Mouse (Mus musculus): ENCODE data around the gene Olfr10. TPM values are rescaled to one million over a fixed set of nuclear protein-coding genes. Genes with fewer than 3 reads are reported as not detected.
"Not testable (repeated sequence)": the region's sequence is repeated elsewhere in the genome, so short reads cannot be mapped to it uniquely, and the experiment has no call there.

The Olfr10 gene
- polyA plus RNA-seq, 1 experiment, result not detected

DNA sequence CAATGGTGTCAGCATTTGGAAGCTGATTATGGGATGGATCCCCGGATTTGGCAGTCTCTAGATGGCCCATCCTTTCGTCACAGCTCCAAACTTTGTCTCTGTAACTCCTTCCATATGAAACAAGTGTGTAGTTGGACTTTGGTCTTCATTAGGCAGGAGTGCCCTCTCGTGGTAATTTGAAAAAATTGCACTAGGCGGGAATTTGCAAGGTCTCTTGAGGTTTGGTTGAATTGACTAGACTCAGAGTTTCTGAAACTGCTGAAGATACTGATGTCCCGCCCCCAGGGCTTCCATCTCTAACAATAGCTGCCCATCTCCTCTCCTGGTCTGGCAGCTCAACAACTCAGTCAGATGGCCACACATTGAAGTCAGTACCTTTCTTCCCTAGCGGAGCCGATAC, 33.2 kb upstream of the Olfr10 start:
- TF ChIP-seq USF1 (IDR thresholded peaks at IDR 0.05; ENCODE audit: low read depth) (no peak), SRF (IDR thresholded peaks at IDR 0.05; ENCODE audit: control insufficient read depth, insufficient read length, low read depth) (no peak), MYOD1 (IDR thresholded peaks at IDR 0.05; ENCODE audit: control insufficient read depth in 1 of 3, insufficient read length in 2 of 3, low read depth in 2 of 3) (no peak), MAX (IDR thresholded peaks at IDR 0.05; ENCODE audit: low read depth) (no peak), CEBPB (IDR thresholded peaks at IDR 0.05; ENCODE audit: insufficient read depth, poor library complexity, severe bottlenecking) (no peak), POLR2A (IDR thresholded peaks at IDR 0.05; ENCODE audit: insufficient read length, low read depth) (no peak), POLR2AphosphoS2 (IDR thresholded peaks at IDR 0.05; ENCODE audit: insufficient read length, low read depth) (no peak), TCF12 (IDR thresholded peaks at IDR 0.05; ENCODE audit: insufficient read depth, poor library complexity, severe bottlenecking) (no peak), MYOG (IDR thresholded peaks at IDR 0.05; ENCODE audit: control insufficient read depth in 1 of 3, insufficient read depth in 1 of 3, insufficient read length in 2 of 3, low read depth in 2 of 3) (no peak), REST (IDR thresholded peaks at IDR 0.05; ENCODE audit: insufficient read depth, insufficient read length) (no peak), TCF3 (IDR thresholded peaks at IDR 0.05; ENCODE audit: insufficient read length, low read depth) (no peak), E2F4 (IDR thresholded peaks at IDR 0.05; ENCODE audit: insufficient read depth) (no peak)
- Histone ChIP-seq H3K27me3 (ENCODE audit: control insufficient read depth, insufficient read depth, insufficient read length) (no peaks in the 10 kb centered on the region), H3K4me3 (no peak overlapping the region), H3K4me2 (ENCODE audit: low read depth) (no peak overlapping the region), H3K79me2 (ENCODE audit: control insufficient read depth, insufficient read depth) (no peaks in the 10 kb centered on the region), H3ac (ENCODE audit: control insufficient read depth, insufficient read length) (no peak overlapping the region), H3K36me3 (ENCODE audit: control insufficient read depth, insufficient read depth) (no peaks in the 10 kb centered on the region)

DNA sequence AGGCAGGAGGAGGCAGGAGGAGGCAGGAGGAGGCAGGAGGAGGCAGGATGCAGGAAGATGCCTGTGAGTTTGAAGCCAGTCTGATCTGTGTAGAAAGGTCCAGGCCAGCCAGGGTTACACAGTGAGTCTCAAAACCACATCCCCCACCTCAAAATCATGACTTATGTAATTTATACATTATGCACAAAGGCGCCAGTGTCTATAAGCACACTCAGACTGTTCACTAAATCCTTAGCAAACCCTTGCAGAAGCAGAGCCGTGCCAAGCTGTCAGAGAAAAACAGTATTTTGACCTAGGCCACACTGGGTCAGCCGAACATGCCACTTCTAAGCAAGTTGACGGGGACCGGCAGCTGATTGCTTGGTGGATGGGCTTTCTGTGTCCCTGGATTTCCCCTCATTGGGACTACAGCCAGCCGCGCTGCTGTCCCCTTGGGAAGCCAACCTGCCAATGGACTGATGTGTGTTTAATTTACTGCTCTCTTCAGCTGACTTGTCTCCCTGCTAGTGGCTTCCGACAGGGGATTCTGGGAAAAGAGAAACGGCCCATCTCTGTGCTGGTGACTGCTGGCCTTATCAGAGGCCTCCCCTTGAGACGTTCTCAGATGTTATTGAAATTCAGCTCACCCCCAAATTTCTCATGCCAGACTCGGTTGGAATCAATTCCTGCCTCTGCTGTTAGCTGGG, 30.6 kb upstream of the Olfr10 start:
- Histone ChIP-seq H3K4me2 (ENCODE audit: low read depth) (no peak overlapping the region), H3K27me3 (ENCODE audit: control insufficient read depth, insufficient read depth, insufficient read length) (no peaks in the 10 kb centered on the region), H3ac (ENCODE audit: control insufficient read depth, insufficient read length) (no peak overlapping the region), H3K79me2 (ENCODE audit: control insufficient read depth, insufficient read depth) (no peaks in the 10 kb centered on the region), H3K4me3 (no peak overlapping the region), H3K36me3 (ENCODE audit: control insufficient read depth, insufficient read depth) (no peaks in the 10 kb centered on the region)
- no peak for TF ChIP-seq REST (IDR thresholded peaks at IDR 0.05; ENCODE audit: insufficient read depth, insufficient read length)
- no peak for TF ChIP-seq MAX (IDR thresholded peaks at IDR 0.05; ENCODE audit: low read depth)
- TF ChIP-seq TCF3 (IDR thresholded peaks at IDR 0.05; ENCODE audit: insufficient read length, low read depth), result no peak
- no peak for TF ChIP-seq SRF (IDR thresholded peaks at IDR 0.05; ENCODE audit: control insufficient read depth, insufficient read length, low read depth)
- no peak for TF ChIP-seq POLR2A (IDR thresholded peaks at IDR 0.05; ENCODE audit: insufficient read length, low read depth)
- TF ChIP-seq POLR2AphosphoS2 (IDR thresholded peaks at IDR 0.05; ENCODE audit: insufficient read length, low read depth), result no peak
- TF ChIP-seq CEBPB (IDR thresholded peaks at IDR 0.05; ENCODE audit: insufficient read depth, poor library complexity, severe bottlenecking), result no peak
- no peak for TF ChIP-seq TCF12 (IDR thresholded peaks at IDR 0.05; ENCODE audit: insufficient read depth, poor library complexity, severe bottlenecking)
- TF ChIP-seq MYOG (IDR thresholded peaks at IDR 0.05; ENCODE audit: control insufficient read depth in 1 of 3, insufficient read depth in 1 of 3, insufficient read length in 2 of 3, low read depth in 2 of 3), result no peak
- TF ChIP-seq MYOD1 (IDR thresholded peaks at IDR 0.05; ENCODE audit: control insufficient read depth in 1 of 3, insufficient read length in 2 of 3, low read depth in 2 of 3), result no peak
- no peak for TF ChIP-seq USF1 (IDR thresholded peaks at IDR 0.05; ENCODE audit: low read depth)
- TF ChIP-seq E2F4 (IDR thresholded peaks at IDR 0.05; ENCODE audit: insufficient read depth), result no peak

DNA sequence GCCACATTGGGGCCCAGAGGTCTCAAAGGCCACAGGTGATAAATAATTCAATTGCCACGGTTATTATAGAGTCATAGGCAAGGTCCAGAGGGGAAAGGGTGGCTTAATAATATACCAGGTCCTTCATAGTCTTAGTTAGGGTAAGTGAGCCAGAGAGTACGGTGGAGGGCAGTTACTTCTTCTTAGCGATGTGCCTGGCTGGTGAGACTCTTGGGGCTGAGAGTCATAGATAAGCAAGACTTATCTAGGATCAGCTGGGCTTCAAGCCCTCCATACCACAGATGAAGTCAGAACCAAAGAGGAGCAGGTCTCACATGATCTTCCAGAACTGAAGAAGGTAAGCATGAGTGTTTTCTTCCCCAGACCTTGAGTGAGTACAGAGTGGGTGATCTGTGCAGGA, 26.3 kb upstream of the Olfr10 start, which contains the start of gene Olfr1393:
Gene Olfr1393, plus strand, starts transcription at position 83 of the 400 bp plus-strand sequence.
- TF ChIP-seq MYOD1 (IDR thresholded peaks at IDR 0.05; ENCODE audit: control insufficient read depth in 1 of 3, insufficient read length in 2 of 3, low read depth in 2 of 3) (no peak), TCF12 (IDR thresholded peaks at IDR 0.05; ENCODE audit: insufficient read depth, poor library complexity, severe bottlenecking) (no peak), E2F4 (IDR thresholded peaks at IDR 0.05; ENCODE audit: insufficient read depth) (no peak), CEBPB (IDR thresholded peaks at IDR 0.05; ENCODE audit: insufficient read depth, poor library complexity, severe bottlenecking) (no peak), USF1 (IDR thresholded peaks at IDR 0.05; ENCODE audit: low read depth) (no peak), SRF (IDR thresholded peaks at IDR 0.05; ENCODE audit: control insufficient read depth, insufficient read length, low read depth) (no peak), POLR2AphosphoS2 (IDR thresholded peaks at IDR 0.05; ENCODE audit: insufficient read length, low read depth) (no peak), POLR2A (IDR thresholded peaks at IDR 0.05; ENCODE audit: insufficient read length, low read depth) (no peak), REST (IDR thresholded peaks at IDR 0.05; ENCODE audit: insufficient read depth, insufficient read length) (no peak), MYOG (IDR thresholded peaks at IDR 0.05; ENCODE audit: control insufficient read depth in 1 of 3, insufficient read depth in 1 of 3, insufficient read length in 2 of 3, low read depth in 2 of 3) (no peak), MAX (IDR thresholded peaks at IDR 0.05; ENCODE audit: low read depth) (no peak)
- H3K79me2 ChIP-seq (ENCODE audit: control insufficient read depth, insufficient read depth), result no peaks in the 10 kb centered on the region
- H3ac ChIP-seq (ENCODE audit: control insufficient read depth, insufficient read length), result no peak within 1 kb of the TSS
- H3K4me3 ChIP-seq, result no peak within 1 kb of the TSS
- H3K36me3 ChIP-seq (ENCODE audit: control insufficient read depth, insufficient read depth), result no peaks in the 10 kb centered on the region
- H3K27me3 ChIP-seq (ENCODE audit: control insufficient read depth, insufficient read depth, insufficient read length), result no peaks in the 10 kb centered on the region
- H3K4me2 ChIP-seq (ENCODE audit: low read depth), result no peak within 1 kb of the TSS

DNA sequence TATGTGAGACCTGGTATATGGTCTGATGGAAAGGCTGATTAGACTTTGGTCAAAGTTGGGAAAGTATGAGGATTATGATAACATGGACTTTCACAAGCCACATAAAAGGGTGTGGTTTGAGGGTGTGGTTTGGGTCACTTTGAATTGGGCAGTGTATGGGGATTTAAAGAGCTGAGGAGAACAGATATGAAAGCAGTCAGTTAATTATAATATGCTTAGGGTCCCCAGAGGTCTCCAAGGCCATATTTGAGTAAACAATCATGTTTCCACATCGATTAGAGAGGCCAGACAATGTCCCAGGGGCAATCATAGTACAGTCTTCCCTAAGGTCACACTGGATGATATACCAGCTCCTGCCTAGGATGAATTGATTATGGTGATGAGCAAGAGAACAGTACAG, 19.6 kb upstream of the Olfr10 start, which contains the start of gene Olfr1392:
Gene Olfr1392, plus strand, starts transcription at position 301 of the 400 bp plus-strand sequence.
- not testable (repeated sequence) for H3K36me3 ChIP-seq (ENCODE audit: control insufficient read depth, insufficient read depth); H3ac ChIP-seq (ENCODE audit: control insufficient read depth, insufficient read length); H3K4me2 ChIP-seq (ENCODE audit: low read depth); H3K79me2 ChIP-seq (ENCODE audit: control insufficient read depth, insufficient read depth); H3K27me3 ChIP-seq (ENCODE audit: control insufficient read depth, insufficient read depth, insufficient read length); H3K4me3 ChIP-seq

DNA sequence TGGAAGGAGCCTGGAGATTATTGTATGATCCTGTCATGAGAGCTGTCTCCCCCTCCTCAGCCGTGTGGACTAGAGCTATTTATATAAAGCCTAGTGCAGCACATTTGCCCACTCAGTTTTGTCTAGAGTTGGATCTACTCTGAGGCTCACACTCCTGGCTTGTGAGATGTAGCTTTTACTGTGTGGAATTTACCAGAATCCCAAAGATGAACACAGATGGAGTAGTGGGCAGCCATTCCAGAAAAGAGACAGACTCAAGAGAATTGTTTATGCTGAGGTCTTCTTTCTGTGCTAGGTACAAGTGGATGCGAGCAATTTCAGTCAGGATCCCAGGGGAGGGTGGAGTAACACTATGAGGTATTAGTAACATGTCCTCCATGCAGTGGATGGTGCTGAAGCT, 17.3 kb upstream of the Olfr10 start:
- no peaks in the 10 kb centered on the region for H3K36me3 ChIP-seq (ENCODE audit: control insufficient read depth, insufficient read depth)
- TF ChIP-seq USF1 (IDR thresholded peaks at IDR 0.05; ENCODE audit: low read depth), result no peak
- TF ChIP-seq POLR2A (IDR thresholded peaks at IDR 0.05; ENCODE audit: insufficient read length, low read depth), result no peak
- TF ChIP-seq TCF12 (IDR thresholded peaks at IDR 0.05; ENCODE audit: insufficient read depth, poor library complexity, severe bottlenecking), result no peak
- no peak for TF ChIP-seq MYOG (IDR thresholded peaks at IDR 0.05; ENCODE audit: control insufficient read depth in 1 of 3, insufficient read depth in 1 of 3, insufficient read length in 2 of 3, low read depth in 2 of 3)
- no peak for TF ChIP-seq TCF3 (IDR thresholded peaks at IDR 0.05; ENCODE audit: insufficient read length, low read depth)
- TF ChIP-seq MAX (IDR thresholded peaks at IDR 0.05; ENCODE audit: low read depth), result no peak
- TF ChIP-seq REST (IDR thresholded peaks at IDR 0.05; ENCODE audit: insufficient read depth, insufficient read length), result no peak
- no peak for TF ChIP-seq CEBPB (IDR thresholded peaks at IDR 0.05; ENCODE audit: insufficient read depth, poor library complexity, severe bottlenecking)
- no peak for TF ChIP-seq SRF (IDR thresholded peaks at IDR 0.05; ENCODE audit: control insufficient read depth, insufficient read length, low read depth)
- no peak for TF ChIP-seq E2F4 (IDR thresholded peaks at IDR 0.05; ENCODE audit: insufficient read depth)
- no peak for TF ChIP-seq MYOD1 (IDR thresholded peaks at IDR 0.05; ENCODE audit: control insufficient read depth in 1 of 3, insufficient read length in 2 of 3, low read depth in 2 of 3)
- no peak for TF ChIP-seq POLR2AphosphoS2 (IDR thresholded peaks at IDR 0.05; ENCODE audit: insufficient read length, low read depth)

More for the DNA sequence above, 17.3 kb upstream of the Olfr10 start:
- Histone ChIP-seq H3ac (ENCODE audit: control insufficient read depth, insufficient read length) (no peak overlapping the region), H3K4me3 (no peak overlapping the region), H3K4me2 (ENCODE audit: low read depth) (no peak overlapping the region), H3K79me2 (ENCODE audit: control insufficient read depth, insufficient read depth) (no peaks in the 10 kb centered on the region), H3K27me3 (ENCODE audit: control insufficient read depth, insufficient read depth, insufficient read length) (peaks cover 8% of the 10 kb centered on the region)
